Mouse (Mus musculus) testis, adult 2 months (tissue): ENCODE results near the gene Fmo2.

Experiments
- CTCF ChIP-seq: fragments of 200-500 bp; IDR thresholded peaks from 2 replicates; pipeline ENCODE4 v1.5.1; 2012; ENCODE audit warnings: low read depth, mild to moderate bottlenecking, inconsistent platforms, low read length, moderate library complexity; ENCODE audit not compliant: control insufficient read depth, insufficient read depth, insufficient replicate concordance
- POLR2A ChIP-seq: fragments of 200-500 bp; IDR thresholded peaks from 2 replicates; pipeline ENCODE4 v1.6.1; 2012; ENCODE audit warnings: low read depth, mild to moderate bottlenecking, inconsistent platforms, low read length, moderate library complexity; ENCODE audit not compliant: control insufficient read depth

DNA sequence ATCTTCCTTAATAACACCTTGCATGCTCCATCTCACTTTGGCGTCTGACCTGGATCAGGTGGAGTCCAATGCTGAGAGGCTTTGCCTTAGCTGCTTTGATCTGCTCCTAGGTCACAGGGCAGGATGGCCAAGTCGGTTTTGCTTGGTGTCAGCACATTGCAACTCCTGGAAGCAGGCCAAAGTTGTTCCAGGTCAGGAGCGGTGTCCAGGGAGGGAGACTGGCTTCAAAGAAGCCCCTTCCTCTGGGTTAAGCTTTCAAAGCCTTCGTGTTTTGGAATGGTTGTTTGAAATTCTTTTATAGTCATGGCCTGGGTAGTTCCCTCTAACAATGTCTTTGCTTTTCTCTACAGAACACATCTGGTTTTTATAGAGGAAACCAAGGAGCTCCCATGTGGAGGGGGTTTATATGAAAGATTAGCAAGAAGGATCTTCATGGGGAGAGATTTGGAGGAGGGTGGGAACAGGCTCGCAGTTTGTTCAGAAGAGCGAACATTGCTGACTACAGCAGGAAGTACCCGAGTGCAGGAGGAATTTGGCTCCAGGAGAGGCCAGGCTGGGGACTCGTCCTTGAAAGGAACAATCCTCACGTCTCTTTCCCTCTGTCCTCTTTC, 26.7 kb downstream of the Fmo2 start:
- TF ChIP-seq POLR2A (no peak), CTCF (no peak)
